19 mouse cellular contexts compared by ENCODE assay signal in genomic region chr3:100427548-100427947, GRCm38 (mm10).
DNase-seq lines count a peak whose midpoint lies in the region; ATAC-seq and TF ChIP-seq lines count a peak whose summit lies in the region.
"Had no signal": no experiment of that assay in that cellular context is flagged by ENCODE, and none has a peak within 500 bp of the region (broad histone marks: within the 10 kb centered on the region; RNA-seq: fewer than 3 reads in every experiment).

No protein-coding gene starts in this region.

- TF ChIP-seq CTCF in liver, postnatal 0 days (IDR thresholded peaks at IDR 0.05; ENCODE audit: low read depth) = no peak

- WGBS in liver, postnatal 0 days (ENCODE audit: insufficient replicate concordance) = 57% methylated on average over 6 of the region's 6 CpGs
- WGBS in liver, embryonic 15.5 days (ENCODE audit: insufficient replicate concordance) = 45% methylated on average over 6 of the region's 6 CpGs

- H3K4me1 ChIP-seq in liver, postnatal 0 days (ENCODE audit: insufficient read depth) = peaks cover 22% of the 10 kb centered on the region
- H3K4me1 ChIP-seq in liver, embryonic 15.5 days (replicated peaks) = peaks cover 65% of the 10 kb centered on the region
- H3K4me1 ChIP-seq: embryonic facial prominence, embryonic 10.5 days; forebrain, embryonic 10.5 days; heart, embryonic 15.5 days had no signal

- no peak overlapping the region for H3K27ac ChIP-seq in liver, postnatal 0 days (ENCODE audit: low read depth)
- peak overlapping the region; percentile 20; the same call in 1 of the 2 replicates for H3K27ac ChIP-seq in liver, embryonic 15.5 days (replicated peaks)
- H3K27ac ChIP-seq: embryonic facial prominence, embryonic 10.5 days; forebrain, embryonic 10.5 days; gastrocnemius, adult 2 months; heart, embryonic 15.5 days; hindbrain, embryonic 10.5 days; hindbrain, embryonic 14.5 days had no signal

- intact Hi-C loops in left cerebral cortex, postnatal 10 days (cut with DNase I) = no loop called here

- no peak for ATAC-seq in liver, postnatal 0 days
- no peak for ATAC-seq in liver, embryonic 15.5 days (ENCODE audit: insufficient read depth)
- ATAC-seq: forebrain, embryonic 14.5 days had no signal

- no peak overlapping the region for H3K4me2 ChIP-seq in liver, postnatal 0 days (ENCODE audit: low read depth, low read length)
- no peak overlapping the region for H3K4me2 ChIP-seq in liver, embryonic 15.5 days
- H3K4me2 ChIP-seq: heart, embryonic 15.5 days; hindbrain, embryonic 14.5 days had no signal

- no peak overlapping the region for H3K9ac ChIP-seq in liver, postnatal 0 days (replicated peaks)
- H3K9ac ChIP-seq in liver, embryonic 15.5 days = no peak overlapping the region
- H3K9ac ChIP-seq: heart, embryonic 15.5 days; hindbrain, embryonic 14.5 days had no signal

- H3K9me3 ChIP-seq in liver, postnatal 0 days (ENCODE audit: low read length) = no peaks in the 10 kb centered on the region
- H3K9me3 ChIP-seq in liver, embryonic 15.5 days (replicated peaks) = no peaks in the 10 kb centered on the region
- H3K9me3 ChIP-seq: embryonic facial prominence, embryonic 10.5 days; forebrain, embryonic 10.5 days; heart, embryonic 15.5 days; hindbrain, embryonic 10.5 days had no signal

- H3K36me3 ChIP-seq in liver, postnatal 0 days (replicated peaks; ENCODE audit: insufficient read depth, low read length) = no peaks in the 10 kb centered on the region
- no peaks in the 10 kb centered on the region for H3K36me3 ChIP-seq in liver, embryonic 15.5 days (replicated peaks)
- H3K36me3 ChIP-seq: embryonic facial prominence, embryonic 10.5 days; forebrain, embryonic 10.5 days; heart, embryonic 15.5 days; hindbrain, embryonic 10.5 days had no signal

- no peak for TF ChIP-seq EP300 in liver, postnatal 0 days (IDR thresholded peaks at IDR 0.05; ENCODE audit: low read depth)

- H3K4me3 ChIP-seq in liver, postnatal 0 days (ENCODE audit: low read depth, low read length) = no peak overlapping the region
- no peak overlapping the region for H3K4me3 ChIP-seq in liver, embryonic 15.5 days (replicated peaks)
- H3K4me3 ChIP-seq: embryonic facial prominence, embryonic 10.5 days; forebrain, embryonic 10.5 days; gastrocnemius, adult 2 months; heart, embryonic 15.5 days; hindbrain, embryonic 10.5 days had no signal

- H3K27me3 ChIP-seq in liver, postnatal 0 days (ENCODE audit: insufficient read depth, low read length) = no peaks in the 10 kb centered on the region
- H3K27me3 ChIP-seq in liver, embryonic 15.5 days = 0 out of 2 replicates have a peak, but pooled peaks cover 6% of the 10 kb centered on the region

- peak; percentile 63 for DNase-seq in liver
- no peak for DNase-seq in liver, postnatal 0 days
- peak; percentile 9 for DNase-seq in urinary bladder, postnatal 14 days (ENCODE audit: low spot score)
- no peak for DNase-seq in urinary bladder, postnatal 10 days (ENCODE audit: low spot score)
- no peak for DNase-seq in cerebellum, adult 9-10 months
- DNase-seq in left cerebral cortex, postnatal 10 days (ENCODE audit: extremely low spot score in 1 of 2, low spot score in 2 of 2) = no peak
- DNase-seq: adrenal gland, adult 2 months; adrenal gland, postnatal 25 days; cerebellum, adult 18-20 months; gastrocnemius, adult 2 months; gastrocnemius, postnatal 25 days; heart, postnatal 14 days had no signal

Comparison
In these comparisons a context has a peak if more than half of its experiments do, and no peak if none do; other contexts are left out.
1. DNase-seq: peak in liver (single experiment) and urinary bladder, postnatal 14 days (single experiment); none in liver, postnatal 0 days (single experiment), urinary bladder, postnatal 10 days (single experiment), cerebellum, adult 9-10 months (single experiment) and left cerebral cortex, postnatal 10 days (0 of 2).